Mouse (Mus musculus) 3134 (cell line): ENCODE data around the gene Ly6c1.
A peak's percentile ranks its signal among the peaks of the same experiment; 100 is the strongest.
"Not testable (repeated sequence)": the region's sequence is repeated elsewhere in the genome, so short reads cannot be mapped to it uniquely, and the experiment has no call there.

Experiments used
- DNase-seq: peaks from one replicate; pipeline ENCODE4 v3.0.0-alpha.2; 2011; ENCODE audit warnings: low spot score; ENCODE audit not compliant: insufficient read length; ENCODE audit errors: extremely low read depth

Gene Ly6c1

GRCm38 (mm10) chr15:75048642-75049261, at the start of gene Ly6c1:
Gene Ly6c1, minus strand, starts transcription at chr15:75048830.
- DNase-seq = not testable (repeated sequence)

- DNase-seq = not testable (repeated sequence)
Measured at GRCm38 (mm10) chr15:75088041-75088440, 39.4 kb upstream of the Ly6c1 start.

- no peak for DNase-seq
Measured at GRCm38 (mm10) chr15:75069965-75070364, 21.3 kb upstream of the Ly6c1 start.

GRCm38 (mm10) chr15:75062030-75062574, 13.5 kb upstream of the Ly6c1 start:
- DNase-seq = not testable (repeated sequence)

- no peak for DNase-seq
Measured at GRCm38 (mm10) chr15:75060505-75060904, 11.9 kb upstream of the Ly6c1 start.

GRCm38 (mm10) chr15:75055985-75056384, 7.4 kb upstream of the Ly6c1 start:
- DNase-seq = no peak

GRCm38 (mm10) chr15:75055425-75055824, 6.8 kb upstream of the Ly6c1 start:
- not testable (repeated sequence) for DNase-seq

- DNase-seq = not testable (repeated sequence)
Measured at GRCm38 (mm10) chr15:75052414-75052813, 3.8 kb upstream of the Ly6c1 start.

GRCm38 (mm10) chr15:75051141-75051540, 2.5 kb upstream of the Ly6c1 start:
- not testable (repeated sequence) for DNase-seq

GRCm38 (mm10) chr15:75050593-75050992, 2.0 kb upstream of the Ly6c1 start:
- not testable (repeated sequence) for DNase-seq

- peak; percentile 74 for DNase-seq
Measured at GRCm38 (mm10) chr15:75049811-75050210, 1.2 kb upstream of the Ly6c1 start.

- DNase-seq = not testable (repeated sequence)
Measured at GRCm38 (mm10) chr15:75047970-75048320, 685 bp downstream of the Ly6c1 start.

GRCm38 (mm10) chr15:75047313-75047969, 1.2 kb downstream of the Ly6c1 start:
- not testable (repeated sequence) for DNase-seq

GRCm38 (mm10) chr15:75045501-75045900, 3.1 kb downstream of the Ly6c1 start:
- DNase-seq = peak; percentile 57

- not testable (repeated sequence) for DNase-seq
Measured at GRCm38 (mm10) chr15:75021020-75021759, 27.4 kb downstream of the Ly6c1 start.

GRCm38 (mm10) chr15:75019446-75019845, 29.2 kb downstream of the Ly6c1 start:
- DNase-seq = not testable (repeated sequence)
